ENCODE assay signal across 10 mouse cellular contexts in genomic region chr7:82260210-82260609, GRCm38 (mm10).
DNase-seq lines count a peak whose midpoint lies in the region; ATAC-seq and TF ChIP-seq lines count a peak whose summit lies in the region.
"Had no signal": no experiment of that assay in that cellular context is flagged by ENCODE, and none has a peak within 500 bp of the region (broad histone marks: within the 10 kb centered on the region; RNA-seq: fewer than 3 reads in every experiment).

No protein-coding gene starts in this region.

- H3K4me1 ChIP-seq in midbrain, embryonic 10.5 days = no peaks in the 10 kb centered on the region
- H3K4me1 ChIP-seq in midbrain, embryonic 13.5 days (replicated peaks) = no peaks in the 10 kb centered on the region
- no peaks in the 10 kb centered on the region for H3K4me1 ChIP-seq in embryonic fibroblast, embryonic 13.5 days (ENCODE audit: control insufficient read depth, insufficient read depth, low read length)
- H3K4me1 ChIP-seq: hindbrain, embryonic 15.5 days; neural tube, embryonic 13.5 days had no signal

- H3K27me3 ChIP-seq in midbrain, embryonic 10.5 days (ENCODE audit: low read depth, poor library complexity, severe bottlenecking) = no peaks in the 10 kb centered on the region
- H3K27me3 ChIP-seq in midbrain, embryonic 13.5 days = no peaks in the 10 kb centered on the region
- H3K27me3 ChIP-seq: hindbrain, embryonic 15.5 days; neural tube, embryonic 13.5 days had no signal

- no peak overlapping the region for H3K4me2 ChIP-seq in midbrain, embryonic 13.5 days (replicated peaks)
- H3K4me2 ChIP-seq: hindbrain, embryonic 15.5 days; neural tube, embryonic 13.5 days had no signal

- WGBS in midbrain, embryonic 10.5 days = 73% methylated on average over 6 of the region's 6 CpGs
- 75% methylated on average over 6 of the region's 6 CpGs for WGBS in midbrain, embryonic 13.5 days

- no peak for TF ChIP-seq POLR2A in embryonic fibroblast, embryonic 13.5 days (IDR thresholded peaks at IDR 0.05; ENCODE audit: low read depth, low read length)

- no peak overlapping the region for H3K27ac ChIP-seq in midbrain, embryonic 10.5 days (replicated peaks)
- H3K27ac ChIP-seq in midbrain, embryonic 13.5 days = no peak overlapping the region
- H3K27ac ChIP-seq in embryonic fibroblast, embryonic 13.5 days (ENCODE audit: insufficient read depth, low read length) = no peak overlapping the region
- H3K27ac ChIP-seq: hindbrain, embryonic 15.5 days; neural tube, embryonic 13.5 days had no signal

- no peak for ATAC-seq in midbrain, embryonic 13.5 days

- H3K36me3 ChIP-seq in midbrain, embryonic 10.5 days = no peaks in the 10 kb centered on the region
- no peaks in the 10 kb centered on the region for H3K36me3 ChIP-seq in midbrain, embryonic 13.5 days
- H3K36me3 ChIP-seq: hindbrain, embryonic 15.5 days; neural tube, embryonic 13.5 days had no signal

- H3K4me3 ChIP-seq in midbrain, embryonic 10.5 days = no peak overlapping the region
- H3K4me3 ChIP-seq in midbrain, embryonic 13.5 days (replicated peaks) = no peak overlapping the region
- no peak overlapping the region for H3K4me3 ChIP-seq in embryonic fibroblast, embryonic 13.5 days (ENCODE audit: insufficient read depth, low read length)
- H3K4me3 ChIP-seq: hindbrain, embryonic 15.5 days; neural tube, embryonic 13.5 days had no signal

- TF ChIP-seq CTCF in embryonic fibroblast, embryonic 13.5 days (IDR thresholded peaks at IDR 0.05; ENCODE audit: borderline replicate concordance, insufficient read depth, low read length) = peak; percentile 24; the same call in 1 of the 2 replicates

- H3K9ac ChIP-seq in midbrain, embryonic 13.5 days (replicated peaks) = no peak overlapping the region
- H3K9ac ChIP-seq: hindbrain, embryonic 15.5 days; neural tube, embryonic 13.5 days had no signal

- H3K9me3 ChIP-seq in midbrain, embryonic 10.5 days (replicated peaks) = no peaks in the 10 kb centered on the region
- no peaks in the 10 kb centered on the region for H3K9me3 ChIP-seq in midbrain, embryonic 13.5 days
- H3K9me3 ChIP-seq: hindbrain, embryonic 15.5 days; neural tube, embryonic 13.5 days had no signal

- peak; percentile 21 to 37 for DNase-seq in frontal cortex, postnatal 36 days (ENCODE audit: low spot score in 2 of 2)
- DNase-seq in frontal cortex, postnatal 25 days (ENCODE audit: low spot score in 2 of 2) = no peak
- DNase-seq in midbrain, embryonic 10.5 days (ENCODE audit: low spot score) = peak; percentile 33
- DNase-seq in adrenal gland, adult 8-10 months = peak; percentile 36
- peak; percentile 63 for DNase-seq in lung, postnatal 14 days
- no peak for DNase-seq in T-cell, adult 2 months (ENCODE audit: low spot score)

Comparison
In these comparisons a context has a peak if more than half of its experiments do, and no peak if none do; other contexts are left out.
1. DNase-seq: peak in frontal cortex, postnatal 36 days (2 of 2), midbrain, embryonic 10.5 days (single experiment), adrenal gland, adult 8-10 months (single experiment) and lung, postnatal 14 days (single experiment); none in frontal cortex, postnatal 25 days (0 of 2) and T-cell, adult 2 months (single experiment).